ENCODE assay signal across 11 mouse cellular contexts in the genomic region with DNA sequence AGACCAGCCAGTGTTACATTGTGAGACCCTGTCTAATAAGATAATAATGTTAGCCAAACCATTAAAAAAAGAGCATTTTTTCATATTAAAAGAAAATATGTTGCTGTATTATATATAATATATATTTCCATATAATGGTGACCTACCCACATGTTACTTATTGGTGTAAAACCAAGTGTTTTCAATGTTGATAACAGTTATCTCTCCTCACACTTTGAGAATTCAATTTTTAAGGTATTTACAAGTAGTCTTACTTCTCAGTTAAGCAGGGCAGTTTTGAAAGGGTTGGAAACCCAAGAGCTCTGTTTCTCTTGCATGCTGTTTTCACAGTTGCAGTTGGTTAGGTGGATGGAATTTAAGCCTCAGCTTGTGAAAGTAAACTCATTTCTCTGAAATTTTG. TPM values are rescaled to one million over a fixed set of nuclear protein-coding genes. Genes with fewer than 3 reads are reported as not detected.
DNase-seq lines count a peak whose midpoint lies in the region; ATAC-seq and TF ChIP-seq lines count a peak whose summit lies in the region.
"Had no signal": no experiment of that assay in that cellular context is flagged by ENCODE, and none has a peak within 500 bp of the region (broad histone marks: within the 10 kb centered on the region; RNA-seq: fewer than 3 reads in every experiment).

No protein-coding gene starts in this region.

- TF ChIP-seq CTCF in kidney, postnatal 0 days (IDR thresholded peaks at IDR 0.05; ENCODE audit: low read depth): no peak

- H3K36me3 ChIP-seq in kidney, postnatal 0 days (ENCODE audit: insufficient read depth, low read length): 0 out of 2 replicates have a peak, but pooled peaks cover 4% of the 10 kb centered on the region
- no peaks in the 10 kb centered on the region for H3K36me3 ChIP-seq in hindbrain, embryonic 15.5 days
- H3K36me3 ChIP-seq in myocyte (ENCODE audit: control insufficient read depth, insufficient read depth): no peaks in the 10 kb centered on the region

- no peaks in the 10 kb centered on the region for H3K9me3 ChIP-seq in kidney, postnatal 0 days (replicated peaks; ENCODE audit: low read length)
- H3K9me3 ChIP-seq in hindbrain, embryonic 15.5 days: no peaks in the 10 kb centered on the region

- H3K79me2 ChIP-seq in myocyte (ENCODE audit: control insufficient read depth, insufficient read depth): peaks cover 6% of the 10 kb centered on the region

- no peak overlapping the region for H3K27ac ChIP-seq in kidney, postnatal 0 days
- H3K27ac ChIP-seq in hindbrain, embryonic 15.5 days (replicated peaks): no peak overlapping the region

- H3K4me2 ChIP-seq in kidney, postnatal 0 days (ENCODE audit: low read length): peak overlapping the region; percentile 73
- peak overlapping the region; percentile 63 for H3K4me2 ChIP-seq in hindbrain, embryonic 15.5 days
- H3K4me2 ChIP-seq in myocyte (ENCODE audit: low read depth): no peak overlapping the region

- no peak overlapping the region for H3K9ac ChIP-seq in kidney, postnatal 0 days (ENCODE audit: low read depth, low read length)
- H3K9ac ChIP-seq in hindbrain, embryonic 15.5 days: no peak overlapping the region

- TF ChIP-seq POLR2A in myocyte (IDR thresholded peaks at IDR 0.05; ENCODE audit: insufficient read length, low read depth): no peak

- H3K27me3 ChIP-seq in kidney, postnatal 0 days (ENCODE audit: insufficient read depth, low read length): no peaks in the 10 kb centered on the region
- H3K27me3 ChIP-seq in hindbrain, embryonic 15.5 days: no peaks in the 10 kb centered on the region
- no peaks in the 10 kb centered on the region for H3K27me3 ChIP-seq in myocyte (ENCODE audit: control insufficient read depth, insufficient read depth, insufficient read length)

- peak overlapping the region; percentile 84 for H3K4me3 ChIP-seq in kidney, postnatal 0 days (replicated peaks; ENCODE audit: low read depth, low read length)
- peak overlapping the region; percentile 81; the same call in 1 of the 2 replicates for H3K4me3 ChIP-seq in hindbrain, embryonic 15.5 days
- H3K4me3 ChIP-seq in myocyte: peak overlapping the region; percentile 31

- no peak for ATAC-seq in kidney, postnatal 0 days (replicated peaks; ENCODE audit: low FRiP score, low read depth)
- ATAC-seq in hindbrain, embryonic 15.5 days (ENCODE audit: low FRiP score, low read depth): no peak

- no peaks in the 10 kb centered on the region for H3K4me1 ChIP-seq in kidney, postnatal 0 days (replicated peaks; ENCODE audit: insufficient read depth, low read length)
- peaks cover 14% of the 10 kb centered on the region for H3K4me1 ChIP-seq in hindbrain, embryonic 15.5 days (replicated peaks)

- peak; percentile 64 for DNase-seq in kidney, postnatal 0 days (ENCODE audit: low spot score)
- DNase-seq in kidney, adult 8-10 months: no peak
- peak; percentile 34 for DNase-seq in c-Kit-positive CD71-positive TER-119-negative erythroid progenitor cells, embryonic 14.5 days (ENCODE audit: low read depth)
- DNase-seq in urinary bladder, adult 18-20 months (ENCODE audit: low spot score in 2 of 2): no peak
- DNase-seq in frontal cortex, postnatal 14 days (ENCODE audit: low spot score in 2 of 2): no peak
- DNase-seq: cerebellum, adult 2 months; kidney, postnatal 36 days; lung, postnatal 36 days had no signal

- H3ac ChIP-seq in myocyte (ENCODE audit: control insufficient read depth, insufficient read length): no peak overlapping the region

TF ChIP-seq in myocyte, 11 proteins besides CTCF, POLR2A, EP300 and RAD21:
- no peak for TF ChIP-seq CEBPB (IDR thresholded peaks at IDR 0.05; ENCODE audit: insufficient read depth, poor library complexity, severe bottlenecking)
- no peak for TF ChIP-seq MYOG (IDR thresholded peaks at IDR 0.05; ENCODE audit: control insufficient read depth in 1 of 3, insufficient read depth in 1 of 3, insufficient read length in 2 of 3, low read depth in 2 of 3)
- no peak for TF ChIP-seq MAX (IDR thresholded peaks at IDR 0.05; ENCODE audit: low read depth)
- TF ChIP-seq E2F4 (IDR thresholded peaks at IDR 0.05; ENCODE audit: insufficient read depth): no peak
- no peak for TF ChIP-seq SRF (IDR thresholded peaks at IDR 0.05; ENCODE audit: control insufficient read depth, insufficient read length, low read depth)
- no peak for TF ChIP-seq POLR2AphosphoS2 (IDR thresholded peaks at IDR 0.05; ENCODE audit: insufficient read length, low read depth)
- no peak for TF ChIP-seq REST (IDR thresholded peaks at IDR 0.05; ENCODE audit: insufficient read depth, insufficient read length)
- no peak for TF ChIP-seq USF1 (IDR thresholded peaks at IDR 0.05; ENCODE audit: low read depth)
- TF ChIP-seq TCF12 (IDR thresholded peaks at IDR 0.05; ENCODE audit: insufficient read depth, poor library complexity, severe bottlenecking): no peak
- TF ChIP-seq TCF3 (IDR thresholded peaks at IDR 0.05; ENCODE audit: insufficient read length, low read depth): no peak
- no peak for TF ChIP-seq MYOD1 (IDR thresholded peaks at IDR 0.05; ENCODE audit: control insufficient read depth in 1 of 3, insufficient read length in 2 of 3, low read depth in 2 of 3)

RNA-seq across cellular contexts. Expression of a gene that starts 1.4 kb away (rescaled TPM):
- 41.0 and 42.9 TPM in 2 replicates for polyA plus RNA-seq in kidney, postnatal 0 days (2015; fragmentation: Nextera tagmentation; extraction: Ambion mirVana)
- polyA plus RNA-seq in hindbrain, embryonic 15.5 days (2015; fragmentation: Nextera tagmentation; extraction: Ambion mirVana): 20.4 and 20.9 TPM in 2 replicates
- polyA plus RNA-seq in myocyte (2012; fragmentation: generic; extraction: Trizol): 6.9 TPM

RNA-seq across cellular contexts. Expression of a gene that starts 11.5 kb away (rescaled TPM):
- 0.25 and 0.38 TPM in 2 replicates for polyA plus RNA-seq in kidney, postnatal 0 days (2015; fragmentation: Nextera tagmentation; extraction: Ambion mirVana)
- 0.05 TPM in 1 of 2 replicates, not detected in the other for polyA plus RNA-seq in hindbrain, embryonic 15.5 days (2015; fragmentation: Nextera tagmentation; extraction: Ambion mirVana)
- not detected for polyA plus RNA-seq in myocyte (2012; fragmentation: generic; extraction: Trizol)
- polyA plus RNA-seq: forebrain, embryonic 16.5 days had no signal

Comparison
In these comparisons a context has a peak if more than half of its experiments do, and no peak if none do; other contexts are left out.
1. DNase-seq: peak in kidney, postnatal 0 days (single experiment) and c-Kit-positive CD71-positive TER-119-negative erythroid progenitor cells, embryonic 14.5 days (single experiment); none in kidney, adult 8-10 months (0 of 2), urinary bladder, adult 18-20 months (0 of 2) and frontal cortex, postnatal 14 days (0 of 2).
2. H3K4me3 ChIP-seq: peak in every context shown above with its lines; median percentile 84 in kidney, postnatal 0 days; 81 in hindbrain, embryonic 15.5 days; 31 in myocyte.